Mouse (Mus musculus) liver, postnatal 0 days (tissue): ENCODE results near the gene Bbx. TPM values are rescaled to one million over a fixed set of nuclear protein-coding genes. Genes with fewer than 3 reads are reported as not detected.

Experiments used
- ATAC-seq: fragments of 200-750 bp; cut with Nextera tagmentation; 2 replicates; pipeline ENCODE4 v1.8.0; 2017; ENCODE audit warnings: mild to moderate bottlenecking, moderate library complexity
- DNase-seq: peaks from one replicate; pipeline ENCODE4 v3.0.0-alpha.2; 2016
- H3K27ac ChIP-seq: fragments of 300-500 bp; sonication (generic); 2 replicates; pipeline ENCODE4 v1.5.1; 2014; ENCODE audit warnings: antibody characterized with exemption, moderate library complexity, mild to moderate bottlenecking, low read depth
- H3K27me3 ChIP-seq: fragments of 300-500 bp; sonication (generic); 2 replicates; pipeline ENCODE4 v1.6.1; 2014; ENCODE audit warnings: low read length, control low read depth, mixed read lengths; ENCODE audit not compliant: insufficient read depth
- H3K36me3 ChIP-seq: fragments of 300-500 bp; sonication (generic); replicated peaks from 2 replicates; pipeline ENCODE4 v1.6.1; 2014; ENCODE audit warnings: mild to moderate bottlenecking, control low read depth, low read length, moderate library complexity, mixed read lengths; ENCODE audit not compliant: insufficient read depth
- H3K4me1 ChIP-seq: fragments of 300-500 bp; sonication (generic); 2 replicates; pipeline ENCODE4 v1.6.1; 2014; ENCODE audit warnings: antibody characterized with exemption, mild to moderate bottlenecking, control low read depth; ENCODE audit not compliant: insufficient read depth
- H3K4me2 ChIP-seq: fragments of 300-500 bp; sonication (generic); 2 replicates; pipeline ENCODE4 v1.6.1; 2014; ENCODE audit warnings: low read depth, mild to moderate bottlenecking, low read length, moderate library complexity, mixed read lengths
- H3K4me3 ChIP-seq: fragments of 300-500 bp; sonication (generic); 2 replicates; pipeline ENCODE4 v1.5.1; 2014; ENCODE audit warnings: low read depth, low read length
- H3K9ac ChIP-seq: fragments of 300-500 bp; sonication (generic); replicated peaks from 2 replicates; pipeline ENCODE4 v1.6.1; 2014; ENCODE audit warnings: mild to moderate bottlenecking, moderate library complexity
- H3K9me3 ChIP-seq: fragments of 300-500 bp; sonication (generic); 2 replicates; pipeline ENCODE4 v1.6.1; 2016; ENCODE audit warnings: mild to moderate bottlenecking, control low read depth, low read length, mixed read lengths
- CTCF ChIP-seq: sonication (generic); IDR thresholded peaks from 2 replicates; pipeline ENCODE4 v1.5.1; 2016; ENCODE audit warnings: antibody characterized with exemption, low read depth
- EP300 ChIP-seq: IDR thresholded peaks from 2 replicates; pipeline ENCODE4 v1.6.1; 2016; ENCODE audit warnings: antibody characterized with exemption, low read depth, mild to moderate bottlenecking
- WGBS: fragments of 180-500 bp; shearing (Covaris S2); extraction: QIAGEN DNeasy Blood & Tissue Kit; methylation state at CpG from one replicate; pipeline ENCODE4 v1.1.7; 2014; ENCODE audit not compliant: insufficient replicate concordance; 5-methylcytosine and 5-hydroxymethylcytosine counted together
- polyA plus RNA-seq: library from polyadenylated mRNA; unstranded; fragments of >200 nt; fragmentation: Nextera tagmentation; extraction: Ambion mirVana; gene quantifications from 2 replicates; pipeline ENCODE4 v1.2.1, GENCODE M21; 2015

The Bbx gene
- polyA plus RNA-seq, 1 experiment from 2014 or later: 7.9 TPM

DNA sequence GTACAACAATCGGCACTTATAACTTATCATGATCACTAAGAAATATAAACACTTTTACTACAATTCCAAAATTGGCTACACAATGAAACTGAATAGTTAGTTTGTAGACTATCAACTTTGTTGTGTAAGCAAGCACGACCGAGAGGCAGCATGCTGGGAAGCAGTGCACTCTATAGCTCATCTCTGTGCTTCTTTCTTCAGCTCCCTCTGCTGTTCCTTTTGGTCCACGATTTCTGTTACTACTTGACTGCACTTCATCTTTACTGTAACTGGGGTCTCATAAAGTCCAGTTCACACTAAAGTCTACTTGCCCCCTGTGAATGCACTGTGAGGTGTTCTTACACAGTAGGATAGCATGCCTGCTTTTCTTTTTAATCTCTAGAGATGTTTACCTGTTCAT, 189.7 kb downstream of the Bbx start:
- no peak for DNase-seq

GRCm38 (mm10) chr16:50241604-50242003, 190.6 kb downstream of the Bbx start:
- Histone ChIP-seq H3K27ac (no peak overlapping the region), H3K4me2 (no peak overlapping the region), H3K27me3 (no peaks in the 10 kb centered on the region), H3K4me1 (no peaks in the 10 kb centered on the region), H3K4me3 (no peak overlapping the region), H3K9me3 (no peaks in the 10 kb centered on the region), H3K9ac (no peak overlapping the region), H3K36me3 (0 out of 2 replicates have a peak, but pooled peaks cover 3% of the 10 kb centered on the region)
- no peak for ATAC-seq
- WGBS: 81% methylated on average over 3 of the region's 3 CpGs
- DNase-seq: no peak
- TF ChIP-seq CTCF (no peak), EP300 (no peak)

More for the DNA sequence above, 189.7 kb downstream of the Bbx start:
- Histone ChIP-seq H3K4me1 (no peaks in the 10 kb centered on the region), H3K4me2 (no peak overlapping the region), H3K4me3 (no peak overlapping the region), H3K36me3 (peaks cover 3% of the 10 kb centered on the region; the same call in 1 of the 2 replicates), H3K27ac (no peak overlapping the region), H3K9me3 (no peaks in the 10 kb centered on the region), H3K27me3 (no peaks in the 10 kb centered on the region), H3K9ac (no peak overlapping the region)
- WGBS: 70% methylated on average over 4 of the region's 4 CpGs
- TF ChIP-seq CTCF (peak; percentile 19; the same call in 1 of the 2 replicates), EP300 (no peak)
- no peak for ATAC-seq

DNA sequence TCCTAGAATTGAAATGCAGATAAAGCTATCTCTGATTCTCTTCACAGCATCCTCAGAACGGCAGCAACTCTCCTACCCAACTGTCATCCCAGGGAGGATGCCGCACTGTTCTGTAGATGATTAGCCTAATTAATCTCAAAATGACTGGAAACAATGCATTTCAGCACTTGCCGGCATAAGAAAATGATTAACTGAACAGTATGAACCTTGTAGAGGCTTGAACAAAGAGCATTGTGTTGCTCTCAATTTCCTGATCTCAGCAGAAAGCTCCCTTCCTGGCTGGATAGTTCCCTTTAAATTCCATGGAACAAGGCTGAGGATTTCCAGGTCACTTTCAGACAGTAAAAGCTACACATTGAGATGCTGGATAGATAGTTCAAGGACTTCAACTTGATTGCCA, 197.0 kb downstream of the Bbx start:
- Histone ChIP-seq H3K4me2 (no peak overlapping the region), H3K36me3 (0 out of 2 replicates have a peak, but pooled peaks cover 2% of the 10 kb centered on the region), H3K9me3 (no peaks in the 10 kb centered on the region), H3K4me3 (no peak overlapping the region), H3K9ac (no peak overlapping the region), H3K27me3 (no peaks in the 10 kb centered on the region), H3K27ac (no peak overlapping the region), H3K4me1 (no peaks in the 10 kb centered on the region)
- ATAC-seq (no peak), DNase-seq (no peak)
- 71% methylated on average over 3 of the region's 3 CpGs for WGBS
- no peak for TF ChIP-seq EP300
- no peak for TF ChIP-seq CTCF

DNA sequence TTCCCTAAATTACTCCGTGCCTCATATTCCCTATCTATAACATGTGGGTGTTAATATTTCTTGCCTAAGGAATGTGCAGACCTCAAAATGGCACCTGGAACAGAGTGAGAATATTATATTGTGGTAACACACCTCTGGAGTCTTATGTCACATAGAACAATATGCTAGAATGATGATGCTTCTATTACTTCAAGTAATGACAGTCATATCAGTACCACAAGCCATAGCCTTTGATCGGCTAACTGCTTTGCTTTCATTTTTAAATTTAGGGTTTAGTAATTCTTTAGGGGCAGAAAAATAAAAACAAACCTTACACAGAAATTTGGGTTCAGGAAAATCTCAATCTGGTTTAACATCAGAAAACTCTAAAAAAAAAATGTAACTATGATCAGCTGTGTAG, 201.6 kb downstream of the Bbx start:
- no peak for ATAC-seq
- Histone ChIP-seq H3K27ac (no peak overlapping the region), H3K9me3 (no peaks in the 10 kb centered on the region), H3K36me3 (no peaks in the 10 kb centered on the region), H3K4me2 (no peak overlapping the region), H3K27me3 (no peaks in the 10 kb centered on the region), H3K4me3 (no peak overlapping the region), H3K4me1 (no peaks in the 10 kb centered on the region), H3K9ac (no peak overlapping the region)
- DNase-seq: no peak
- 84% methylated on average over 2 of the region's 2 CpGs for WGBS
- TF ChIP-seq EP300: no peak
- no peak for TF ChIP-seq CTCF

GRCm38 (mm10) chr16:50228833-50229232, 203.4 kb downstream of the Bbx start:
- 86% methylated on average over 1 of the region's 1 CpGs for WGBS
- TF ChIP-seq EP300 (no peak), CTCF (no peak)
- no peak overlapping the region for H3K9ac ChIP-seq

DNA sequence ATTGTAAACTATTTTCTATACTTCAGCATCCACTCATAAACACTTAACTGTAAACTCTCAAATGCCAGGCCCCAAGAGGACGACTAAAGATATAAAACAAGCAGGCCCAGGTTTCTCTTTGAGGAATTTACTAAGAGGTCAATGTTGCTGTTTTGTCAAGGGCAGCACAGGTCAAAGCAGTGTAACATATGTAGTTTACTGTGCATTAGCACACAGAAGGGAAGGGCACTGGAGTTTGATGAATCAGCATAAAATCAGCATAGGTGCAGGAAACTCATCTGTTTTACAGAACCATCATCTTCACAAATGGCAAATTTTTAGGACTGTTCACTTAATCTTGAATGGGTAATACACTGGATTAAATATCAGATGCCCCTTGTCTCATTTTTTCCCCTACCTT, 205.9 kb downstream of the Bbx start:
- H3K4me3 ChIP-seq: no peak overlapping the region
- no peaks in the 10 kb centered on the region for H3K9me3 ChIP-seq
- ATAC-seq (no peak), DNase-seq (no peak)
- WGBS: 43% methylated on average over 1 of the region's 1 CpGs
- H3K27me3 ChIP-seq: no peaks in the 10 kb centered on the region
- no peaks in the 10 kb centered on the region for H3K4me1 ChIP-seq
- H3K27ac ChIP-seq: no peak overlapping the region
- H3K4me2 ChIP-seq: no peak overlapping the region
- peaks cover 3% of the 10 kb centered on the region; the same call in 1 of the 2 replicates for H3K36me3 ChIP-seq
- no peak for TF ChIP-seq EP300
- no peak for TF ChIP-seq CTCF
- H3K9ac ChIP-seq: no peak overlapping the region

More at GRCm38 (mm10) chr16:50228833-50229232, 203.4 kb downstream of the Bbx start:
- Histone ChIP-seq H3K36me3 (peaks cover 3% of the 10 kb centered on the region; the same call in 1 of the 2 replicates), H3K9me3 (no peaks in the 10 kb centered on the region), H3K4me2 (no peak overlapping the region), H3K27me3 (no peaks in the 10 kb centered on the region), H3K27ac (no peak overlapping the region), H3K4me3 (no peak overlapping the region), H3K4me1 (no peaks in the 10 kb centered on the region)
- DNase-seq (no peak), ATAC-seq (no peak)

GRCm38 (mm10) chr16:50224946-50225345, 207.2 kb downstream of the Bbx start:
- WGBS: 38% methylated on average over 3 of the region's 3 CpGs
- Histone ChIP-seq H3K9ac (no peak overlapping the region), H3K4me2 (no peak overlapping the region), H3K36me3 (peaks cover 3% of the 10 kb centered on the region), H3K4me1 (no peaks in the 10 kb centered on the region), H3K4me3 (no peak overlapping the region), H3K27ac (no peak overlapping the region), H3K9me3 (no peaks in the 10 kb centered on the region), H3K27me3 (no peaks in the 10 kb centered on the region)
- DNase-seq: no peak
- no peak for TF ChIP-seq CTCF
- TF ChIP-seq EP300: no peak
- ATAC-seq: no peak
